Mouse (Mus musculus) forebrain, embryonic 11.5 days (tissue): ENCODE measurements around the gene Mettl26. TPM values are rescaled to one million over a fixed set of nuclear protein-coding genes. Genes with fewer than 3 reads are reported as not detected.
A peak's percentile ranks its signal among the peaks of the same experiment; 100 is the strongest.
"Not testable (repeated sequence)": the region's sequence is repeated elsewhere in the genome, so short reads cannot be mapped to it uniquely, and the experiment has no call there.

ENCODE experiments used
- ATAC-seq: fragments of 200-750 bp; cut with Nextera tagmentation; replicated peaks from 2 replicates; pipeline ENCODE4 v1.8.0; 2017; ENCODE audit warnings: moderate TSS enrichment; ENCODE audit not compliant: low FRiP score
- DNase-seq: peaks from one replicate; pipeline ENCODE4 v3.0.0-alpha.2; 2017; ENCODE audit warnings: low spot score
- H3K27ac ChIP-seq: fragments of 300-500 bp; sonication (generic); 2 replicates; pipeline ENCODE4 v1.5.1; 2014; ENCODE audit warnings: low read depth, low read length
- H3K27me3 ChIP-seq: fragments of 300-500 bp; sonication (generic); 2 replicates; pipeline ENCODE4 v1.6.1; 2014; ENCODE audit warnings: mild to moderate bottlenecking, low read length, mixed read lengths; ENCODE audit not compliant: control insufficient read depth, insufficient read depth
- H3K36me3 ChIP-seq: fragments of 300-500 bp; sonication (generic); 2 replicates; pipeline ENCODE4 v1.6.1; 2014; ENCODE audit warnings: mild to moderate bottlenecking, low read length, moderate library complexity, mixed read lengths; ENCODE audit not compliant: control insufficient read depth, insufficient read depth
- H3K4me1 ChIP-seq: fragments of 300-500 bp; sonication (generic); replicated peaks from 2 replicates; pipeline ENCODE4 v1.6.1; 2014; ENCODE audit warnings: low read length, mixed read lengths; ENCODE audit not compliant: control insufficient read depth, insufficient read depth
- H3K4me2 ChIP-seq: fragments of 300-500 bp; sonication (generic); 2 replicates; pipeline ENCODE4 v1.6.1; 2014; ENCODE audit warnings: low read depth, mild to moderate bottlenecking, low read length, moderate library complexity, mixed read lengths; ENCODE audit not compliant: severe bottlenecking
- H3K4me3 ChIP-seq: fragments of 300-500 bp; sonication (generic); 2 replicates; pipeline ENCODE4 v1.5.1; 2014; ENCODE audit warnings: low read depth, low read length
- H3K9ac ChIP-seq: fragments of 300-500 bp; sonication (generic); 2 replicates; pipeline ENCODE4 v1.6.1; 2014; ENCODE audit warnings: low read length
- H3K9me3 ChIP-seq: fragments of 300-500 bp; sonication (generic); 2 replicates; pipeline ENCODE4 v1.6.1; 2016; ENCODE audit warnings: low read length, mixed read lengths; ENCODE audit not compliant: control insufficient read depth
- WGBS: fragments of 180-500 bp; shearing (Covaris S2); extraction: QIAGEN DNeasy Blood & Tissue Kit; methylation state at CpG from one replicate; pipeline ENCODE4 v1.1.7; 2014; 5-methylcytosine and 5-hydroxymethylcytosine counted together
- polyA plus RNA-seq: library from polyadenylated mRNA; unstranded; fragments of >200 nt; fragmentation: Nextera tagmentation; extraction: Ambion mirVana; gene quantifications from 2 replicates; pipeline ENCODE4 v1.2.1, GENCODE M21; 2014

Gene Mettl26
- polyA plus RNA-seq, 1 experiment from 2014 or later, result 65.2 TPM

DNA sequence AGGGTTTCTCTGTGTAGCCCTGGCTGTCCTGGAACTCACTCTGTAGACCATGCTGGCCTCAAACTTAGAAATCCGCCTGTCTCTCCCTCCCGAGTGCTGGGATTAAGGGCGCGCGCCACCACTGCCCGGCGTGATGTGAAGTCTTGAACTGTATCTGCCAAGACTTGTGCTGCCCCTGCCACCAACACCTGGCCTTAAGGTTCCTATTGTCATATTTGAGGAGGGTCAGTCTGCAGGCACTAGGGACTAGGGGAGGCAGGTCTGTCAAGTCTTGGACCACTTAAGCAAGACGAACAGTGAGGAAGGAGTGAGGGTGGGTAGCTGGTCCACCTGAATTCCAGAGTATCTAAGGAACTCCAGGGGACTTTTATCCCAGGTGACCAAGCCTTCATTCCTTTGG, 5.4 kb upstream of the Mettl26 start:
- Histone ChIP-seq H3K9ac (no peak overlapping the region), H3K4me3 (no peak overlapping the region), H3K36me3 (no peaks in the 10 kb centered on the region), H3K4me2 (no peak overlapping the region), H3K27me3 (no peaks in the 10 kb centered on the region), H3K9me3 (no peaks in the 10 kb centered on the region), H3K4me1 (peaks cover 12% of the 10 kb centered on the region), H3K27ac (no peak overlapping the region)
- ATAC-seq, result no peak
- WGBS, result 90% methylated on average over 8 of the region's 8 CpGs
- no peak for DNase-seq

DNA sequence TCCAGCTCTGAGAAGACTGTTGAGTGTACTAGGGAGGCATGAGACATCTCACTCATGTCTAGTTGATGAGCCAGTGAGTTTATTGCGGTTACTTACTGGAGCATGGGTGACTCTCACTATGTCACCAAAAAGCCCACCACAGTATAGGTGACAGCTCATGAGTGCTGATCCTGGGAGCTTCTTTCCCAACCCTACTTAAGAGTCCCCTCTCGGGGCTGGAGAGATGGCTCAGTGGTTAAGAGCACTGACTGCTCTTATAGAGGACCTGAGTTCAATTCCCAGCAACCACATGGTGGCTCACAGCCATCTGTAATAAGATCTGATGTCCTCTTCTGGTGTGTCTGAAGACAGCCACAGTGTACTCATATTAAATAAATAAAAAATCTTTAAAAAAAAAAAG, 4.9 kb upstream of the Mettl26 start:
- Histone ChIP-seq H3K9ac (no peak overlapping the region), H3K4me2 (no peak overlapping the region), H3K27me3 (no peaks in the 10 kb centered on the region), H3K9me3 (no peaks in the 10 kb centered on the region), H3K36me3 (no peaks in the 10 kb centered on the region), H3K4me3 (no peak overlapping the region), H3K4me1 (peaks cover 12% of the 10 kb centered on the region), H3K27ac (no peak overlapping the region)
- 88% methylated on average over 2 of the region's 2 CpGs for WGBS
- no peak for DNase-seq
- no peak for ATAC-seq

DNA sequence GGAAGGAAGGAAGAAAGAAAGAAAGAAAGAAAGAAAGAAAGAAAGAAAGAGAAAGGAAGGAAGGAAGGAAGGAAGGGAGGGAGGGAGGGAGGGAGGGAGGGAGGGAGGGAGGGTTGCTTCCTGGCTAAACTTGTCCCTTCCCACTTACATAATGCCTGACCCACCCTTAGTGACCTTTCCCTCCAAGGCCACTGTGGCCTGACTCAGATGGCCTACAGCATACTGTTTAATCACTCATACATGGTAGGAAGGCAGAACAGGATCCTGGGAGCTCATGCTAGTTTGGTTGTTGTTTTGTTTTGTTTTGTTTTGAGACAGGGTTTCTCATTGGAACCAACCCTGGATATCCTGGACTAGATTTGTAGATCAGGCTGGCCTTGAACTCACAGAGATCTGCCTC, 3.3 kb upstream of the Mettl26 start:
- peaks cover 20% of the 10 kb centered on the region for H3K4me1 ChIP-seq
- not testable (repeated sequence) for H3K27ac ChIP-seq

DNA sequence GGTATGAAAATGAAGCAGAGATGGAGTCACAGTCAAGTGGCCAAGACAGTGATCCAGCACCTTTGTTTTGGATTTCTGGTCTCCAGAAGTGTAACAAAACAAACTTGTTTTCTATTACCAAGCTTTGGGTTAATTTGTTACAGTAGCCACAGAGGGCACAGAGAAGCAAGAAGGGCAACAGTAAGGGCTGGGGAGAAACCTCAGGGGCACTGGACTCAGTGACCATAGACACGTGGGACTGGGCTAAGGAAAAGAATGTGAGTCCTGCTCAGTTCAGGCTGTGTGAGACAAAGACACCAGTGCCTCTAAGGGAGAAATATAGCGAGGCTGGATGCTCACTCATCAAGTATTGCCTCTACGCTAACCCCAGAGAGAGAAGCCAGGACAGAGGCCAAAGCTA, 2.2 kb upstream of the Mettl26 start:
- no peak overlapping the region for H3K9ac ChIP-seq
- H3K4me1 ChIP-seq, result peaks cover 17% of the 10 kb centered on the region
- ATAC-seq (no peak), DNase-seq (no peak)
- WGBS, result 89% methylated on average over 3 of the region's 3 CpGs
- no peak overlapping the region for H3K4me3 ChIP-seq
- no peaks in the 10 kb centered on the region for H3K36me3 ChIP-seq
- no peaks in the 10 kb centered on the region for H3K9me3 ChIP-seq
- H3K27me3 ChIP-seq, result no peaks in the 10 kb centered on the region
- H3K27ac ChIP-seq, result no peak overlapping the region
- no peak overlapping the region for H3K4me2 ChIP-seq

More for the DNA sequence above, 3.3 kb upstream of the Mettl26 start:
- H3K9me3 ChIP-seq, H3K4me3 ChIP-seq, H3K36me3 ChIP-seq, H3K9ac ChIP-seq, H3K27me3 ChIP-seq, H3K4me2 ChIP-seq, ATAC-seq, DNase-seq: not testable (repeated sequence)

DNA sequence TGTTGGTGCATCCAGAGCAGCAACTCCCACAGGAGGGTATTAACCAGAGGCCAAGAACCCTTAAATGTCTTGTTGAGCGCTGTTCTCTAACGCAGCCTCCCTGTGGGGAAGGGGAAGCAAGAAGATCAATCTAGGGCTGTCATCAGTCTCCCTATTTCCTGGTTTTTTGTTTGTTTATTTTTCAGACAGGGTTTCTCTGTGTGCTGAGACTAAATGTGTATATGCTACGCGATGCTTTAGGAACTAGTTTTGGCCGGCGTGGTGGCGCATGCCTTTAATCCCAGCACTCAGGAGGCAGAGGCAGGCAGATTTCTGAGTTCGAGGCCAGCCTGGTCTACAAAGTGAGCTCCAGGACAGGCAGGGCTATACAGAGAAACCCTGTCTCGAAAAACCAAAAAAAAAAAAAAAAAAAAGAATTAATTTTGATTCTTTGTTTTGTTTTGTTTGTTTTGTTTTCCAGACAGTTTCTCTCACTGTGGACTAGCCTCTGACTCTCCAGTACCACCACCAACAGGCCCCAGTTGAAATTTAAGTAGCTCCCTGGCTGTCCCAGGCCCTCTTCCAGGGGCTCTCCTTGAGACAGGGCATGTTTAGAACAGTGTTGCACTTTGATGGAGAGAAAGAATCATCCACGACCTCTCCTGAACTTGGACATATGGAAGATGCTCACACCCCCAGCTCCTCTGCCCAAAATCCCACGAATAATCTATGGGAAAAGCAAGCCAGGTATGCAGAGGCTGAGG, 1.3 kb upstream of the Mettl26 start:
- Histone ChIP-seq H3K4me2 (peak overlapping the region; percentile 87; the same call in 1 of the 2 replicates), H3K36me3 (no peaks in the 10 kb centered on the region; the same call in 1 of the 2 replicates), H3K4me1 (peaks cover 12% of the 10 kb centered on the region; the same call in 1 of the 2 replicates), H3K4me3 (peak overlapping the region; percentile 57; the same call in 1 of the 2 replicates), H3K27ac (no peak overlapping the region), H3K9me3 (no peaks in the 10 kb centered on the region), H3K27me3 (no peaks in the 10 kb centered on the region), H3K9ac (0 out of 2 replicates have a peak overlapping the region, but pooled peaks have one; percentile 20)
- 84% methylated on average over 11 of the region's 11 CpGs for WGBS
- ATAC-seq (no peak), DNase-seq (no peak)

DNA sequence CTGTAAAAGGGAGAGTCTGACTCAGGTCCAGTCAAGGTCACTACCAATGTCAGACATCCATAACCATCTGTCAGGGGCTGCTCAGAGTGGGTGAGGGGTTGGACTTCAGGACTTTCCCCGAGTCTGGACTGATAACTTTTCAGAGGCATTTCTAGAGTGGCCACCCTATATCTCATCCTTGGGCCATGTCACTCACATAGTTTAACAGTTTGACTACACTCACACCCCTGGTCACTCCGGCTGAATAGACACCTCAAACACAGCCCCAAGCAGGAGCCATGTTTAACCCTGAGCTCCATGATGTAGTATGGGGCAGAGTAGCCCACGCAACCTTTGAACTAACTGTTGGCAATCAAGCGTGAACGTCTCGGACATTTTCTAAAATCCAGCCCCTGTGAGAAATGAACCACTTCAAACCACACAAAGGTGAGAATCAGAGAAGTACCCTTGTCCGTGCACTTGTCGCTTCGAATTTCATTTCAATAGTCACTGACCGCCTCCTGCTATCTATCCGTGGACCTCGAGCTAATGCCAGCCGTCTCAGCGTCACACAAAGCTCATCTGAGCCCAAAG, 640 bp upstream of the Mettl26 start:
- peak overlapping the region; percentile 47; the same call in 1 of the 2 replicates for H3K27ac ChIP-seq
- no peaks in the 10 kb centered on the region; the same call in 1 of the 2 replicates for H3K36me3 ChIP-seq
- peaks cover 8% of the 10 kb centered on the region; the same call in 1 of the 2 replicates for H3K4me1 ChIP-seq
- H3K4me3 ChIP-seq, result peak overlapping the region; percentile 57
- WGBS, result 5% methylated on average over 14 of the region's 14 CpGs
- peak overlapping the region; percentile 87 for H3K4me2 ChIP-seq
- ATAC-seq (0 out of 2 replicates have a peak, but pooled peaks have one; percentile 3), DNase-seq (no peak)
- H3K27me3 ChIP-seq, result no peaks in the 10 kb centered on the region
- peak overlapping the region; percentile 58 for H3K9ac ChIP-seq
- no peaks in the 10 kb centered on the region for H3K9me3 ChIP-seq

DNA sequence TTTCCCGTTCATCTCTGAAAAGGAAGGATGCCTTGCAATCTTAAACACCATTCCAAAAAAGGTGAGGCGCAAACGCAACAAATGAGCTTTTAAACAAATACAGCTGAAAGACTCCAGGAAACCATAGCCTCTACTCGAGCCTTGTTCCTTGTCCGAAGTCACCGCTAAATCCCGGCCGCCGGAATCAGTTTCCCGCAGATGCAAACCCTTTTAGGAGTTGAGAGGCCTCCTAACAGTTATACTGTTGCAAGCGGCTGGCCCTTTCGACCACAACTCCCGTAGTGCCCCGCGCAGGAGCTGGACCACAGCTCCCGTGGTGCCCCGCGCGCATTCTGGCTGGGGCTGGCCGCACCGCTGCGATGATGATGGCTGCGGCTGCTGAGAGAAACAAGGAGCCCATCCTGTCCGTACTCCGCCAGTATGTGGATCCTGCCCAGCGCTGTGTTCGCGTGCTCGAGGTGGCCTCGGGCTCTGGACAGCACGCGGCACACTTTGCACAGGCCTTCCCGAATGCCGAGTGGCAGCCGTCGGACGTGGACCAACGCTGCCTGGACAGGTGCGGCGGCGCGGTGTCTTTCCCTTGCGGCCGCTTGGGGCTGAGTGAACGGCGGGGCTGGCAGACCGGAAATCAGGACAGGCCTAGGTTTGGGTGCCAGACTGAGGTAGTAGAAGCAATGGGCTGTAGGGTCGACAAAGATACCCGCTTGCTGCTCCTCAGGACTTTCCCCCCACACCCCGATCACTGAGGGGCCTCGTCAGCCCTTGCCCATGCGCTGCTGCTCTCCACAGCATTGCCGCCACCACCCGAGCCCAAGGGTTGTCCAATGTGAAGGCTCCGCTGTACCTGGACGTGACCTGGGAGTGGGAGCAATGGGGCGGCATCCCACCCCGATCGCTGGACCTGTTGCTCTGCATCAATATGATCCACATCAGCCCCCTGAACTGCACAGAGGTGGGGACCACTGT, 580 bp downstream of the Mettl26 start:
- H3K9me3 ChIP-seq, result no peaks in the 10 kb centered on the region
- no peaks in the 10 kb centered on the region; the same call in 1 of the 2 replicates for H3K36me3 ChIP-seq
- peak overlapping the region; percentile 58 for H3K27ac ChIP-seq
- ATAC-seq (peak; percentile 91), DNase-seq (peak; percentile 94)
- H3K4me2 ChIP-seq, result peak overlapping the region; percentile 87
- WGBS, result 1% methylated on average over 59 of the region's 59 CpGs
- H3K9ac ChIP-seq, result peak overlapping the region; percentile 82
- peak overlapping the region; percentile 57 for H3K4me3 ChIP-seq
- no peaks in the 10 kb centered on the region for H3K27me3 ChIP-seq
- peaks cover 14% of the 10 kb centered on the region for H3K4me1 ChIP-seq

DNA sequence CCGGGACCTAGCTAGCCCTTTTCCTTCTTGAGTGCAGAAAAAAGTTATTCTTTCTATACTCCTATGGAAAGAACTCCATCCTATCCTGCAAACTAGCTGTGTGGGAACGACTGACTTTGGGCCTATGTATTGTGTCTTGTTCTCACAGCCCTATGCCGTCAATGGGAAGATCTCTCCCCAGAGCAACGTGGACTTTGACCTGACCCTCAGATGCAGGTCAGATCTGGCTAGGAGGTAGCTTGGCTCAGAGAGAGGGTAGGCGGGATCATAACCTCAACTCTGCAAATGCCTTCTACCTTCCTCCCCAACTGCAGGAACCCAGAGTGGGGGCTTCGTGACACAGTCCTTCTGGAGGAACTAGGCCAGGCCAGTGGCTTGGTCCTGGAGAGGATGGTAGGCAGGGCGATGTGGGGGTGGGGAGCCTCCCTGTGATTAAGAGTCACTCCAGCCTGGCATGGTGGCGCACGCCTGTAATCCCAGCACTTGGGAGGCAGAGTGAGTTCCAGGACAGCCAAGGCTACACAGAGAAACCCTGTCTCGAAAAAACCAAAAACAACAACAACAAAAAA, 1.6 kb downstream of the Mettl26 start:
- peak overlapping the region; percentile 87 for H3K4me2 ChIP-seq
- no peaks in the 10 kb centered on the region for H3K27me3 ChIP-seq
- H3K9ac ChIP-seq, result peak overlapping the region; percentile 82
- ATAC-seq (no peak), DNase-seq (no peak)
- peaks cover 24% of the 10 kb centered on the region for H3K4me1 ChIP-seq
- no peaks in the 10 kb centered on the region for H3K9me3 ChIP-seq
- peak overlapping the region; percentile 57 for H3K4me3 ChIP-seq
- H3K36me3 ChIP-seq, result no peaks in the 10 kb centered on the region; the same call in 1 of the 2 replicates
- H3K27ac ChIP-seq, result no peak overlapping the region
- 66% methylated on average over 10 of the region's 10 CpGs for WGBS
